Mouse (Mus musculus) bone marrow macrophage, adult 2 months (primary cell): ENCODE results near the gene Rtcb. TPM values are rescaled to one million over a fixed set of nuclear protein-coding genes. Genes with fewer than 3 reads are reported as not detected.

Source experiments
- H3K27ac ChIP-seq: 2 replicates; pipeline ENCODE4 v1.5.1; 2012; ENCODE audit warnings: low read depth, low read length; ENCODE audit not compliant: insufficient read depth
- H3K4me1 ChIP-seq: 2 replicates; pipeline ENCODE4 v1.6.1; 2012; ENCODE audit warnings: low read length; ENCODE audit not compliant: control insufficient read depth, insufficient read depth
- H3K4me3 ChIP-seq: 2 replicates; pipeline ENCODE4 v1.5.1; 2012; ENCODE audit warnings: mild to moderate bottlenecking, low read length, moderate library complexity; ENCODE audit not compliant: insufficient read depth
- CTCF ChIP-seq: IDR thresholded peaks from 2 replicates; pipeline ENCODE4 v1.5.1; 2012; ENCODE audit warnings: low read depth, mild to moderate bottlenecking, low read length, moderate library complexity
- POLR2A ChIP-seq: IDR thresholded peaks from 2 replicates; pipeline ENCODE4 v1.6.1; 2012; ENCODE audit warnings: mild to moderate bottlenecking, low read depth, low read length, borderline replicate concordance
- polyA plus RNA-seq: library from polyadenylated mRNA; stranded (reverse); fragments of >200 nt; gene quantifications from 2 replicates; pipeline ENCODE4 v1.2.4, GENCODE M21; 2012; ENCODE audit not compliant: missing spikeins, insufficient read depth, insufficient read length

Gene Rtcb
- 65.4 and 73.0 TPM in 2 replicates for polyA plus RNA-seq

- peak within 1 kb of the TSS; percentile 44 for H3K27ac ChIP-seq
- H3K4me3 ChIP-seq = peak within 1 kb of the TSS; percentile 93
- H3K4me1 ChIP-seq = peaks cover 29% of the 10 kb centered on the region
- no peak for TF ChIP-seq POLR2A
- no peak for TF ChIP-seq CTCF
These were observed at the start of gene Rtcb for GRCm38 (mm10) chr10:85957464-85957950. Rtcb (minus strand) TSS chr10:85957823.

- TF ChIP-seq POLR2A (no peak), CTCF (no peak)
- Histone ChIP-seq H3K4me1 (0 out of 2 replicates have a peak, but pooled peaks cover 3% of the 10 kb centered on the region), H3K27ac (no peak overlapping the region), H3K4me3 (no peak overlapping the region)
These were observed 48.8 kb upstream of the Rtcb start for GRCm38 (mm10) chr10:86006455-86006854.

DNA sequence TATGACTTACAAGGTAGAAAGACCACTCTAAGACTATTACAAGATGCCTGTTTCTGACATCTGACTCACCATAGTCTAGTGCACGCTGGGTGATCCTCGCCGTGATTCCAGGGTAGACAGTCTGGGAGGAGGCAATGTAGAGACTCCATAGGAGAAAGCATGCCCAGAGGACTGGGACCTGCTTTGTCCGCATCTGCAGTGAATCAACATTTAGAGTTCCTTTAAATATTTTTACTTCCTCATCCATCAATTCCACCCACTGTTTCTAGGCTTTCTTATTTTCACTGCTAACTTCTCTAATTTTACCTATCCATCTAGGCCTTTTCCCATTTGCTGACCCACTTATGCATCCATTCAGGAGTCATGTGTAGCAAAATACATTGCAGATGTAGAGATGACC, 42.8 kb upstream of the Rtcb start:
- TF ChIP-seq POLR2A (no peak), CTCF (no peak)

DNA sequence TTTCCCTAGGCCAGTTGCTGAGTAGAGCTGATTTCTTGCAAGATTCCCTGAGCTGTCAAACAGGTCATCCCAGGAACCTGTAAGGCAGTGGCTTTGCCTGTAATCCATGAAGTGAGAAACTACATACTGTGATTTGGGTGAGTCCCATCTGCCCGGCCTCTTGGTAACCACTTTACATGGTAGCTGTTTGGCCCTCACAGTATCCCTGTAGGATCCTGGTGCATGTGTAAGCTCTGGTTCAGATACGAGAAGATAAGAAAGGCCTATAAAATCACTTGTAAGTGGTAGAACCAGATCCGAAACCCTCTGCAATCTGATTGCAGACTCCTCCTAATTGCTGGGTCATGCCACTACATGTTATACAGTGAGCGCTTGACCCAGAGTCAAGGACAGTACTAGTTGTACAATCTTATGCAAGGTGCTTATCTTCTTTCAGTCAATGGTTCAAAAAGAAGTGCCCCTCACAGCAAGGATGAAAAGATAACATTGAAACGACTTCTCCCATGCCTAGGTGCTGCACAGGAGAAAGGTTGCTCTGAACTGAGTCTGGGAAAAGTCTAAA, 37.0 kb upstream of the Rtcb start:
- Histone ChIP-seq H3K27ac (no peak overlapping the region), H3K4me1 (no peaks in the 10 kb centered on the region), H3K4me3 (no peak overlapping the region)
- TF ChIP-seq CTCF (no peak), POLR2A (no peak)

More for the DNA sequence above, 42.8 kb upstream of the Rtcb start:
- Histone ChIP-seq H3K4me1 (peaks cover 8% of the 10 kb centered on the region), H3K27ac (no peak overlapping the region), H3K4me3 (no peak overlapping the region)

DNA sequence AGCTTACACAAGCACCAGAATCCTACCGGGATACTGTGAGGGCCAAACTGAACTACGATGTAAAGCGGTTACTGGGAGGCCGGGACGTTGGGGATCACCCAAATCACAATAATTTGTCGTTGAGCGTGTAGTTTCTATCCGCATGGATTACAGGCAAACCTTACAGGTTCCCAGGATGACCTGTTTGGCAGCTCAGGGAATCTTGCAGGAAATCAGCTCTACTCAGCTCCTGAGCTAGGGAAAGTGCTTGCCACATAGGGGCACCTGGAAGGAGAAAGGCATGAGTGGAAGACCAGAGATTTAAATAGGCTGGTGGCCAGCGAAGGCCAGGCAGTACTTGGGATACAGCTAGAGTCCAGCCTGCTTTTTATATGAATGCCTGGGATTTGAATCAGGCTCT, 36.2 kb upstream of the Rtcb start:
- no peak overlapping the region for H3K4me3 ChIP-seq
- TF ChIP-seq CTCF (no peak), POLR2A (no peak)

GRCm38 (mm10) chr10:85992412-85992811, 34.8 kb upstream of the Rtcb start:
- H3K4me1 ChIP-seq = no peaks in the 10 kb centered on the region

More for the DNA sequence above, 36.2 kb upstream of the Rtcb start:
- Histone ChIP-seq H3K4me1 (no peaks in the 10 kb centered on the region), H3K27ac (no peak overlapping the region)

DNA sequence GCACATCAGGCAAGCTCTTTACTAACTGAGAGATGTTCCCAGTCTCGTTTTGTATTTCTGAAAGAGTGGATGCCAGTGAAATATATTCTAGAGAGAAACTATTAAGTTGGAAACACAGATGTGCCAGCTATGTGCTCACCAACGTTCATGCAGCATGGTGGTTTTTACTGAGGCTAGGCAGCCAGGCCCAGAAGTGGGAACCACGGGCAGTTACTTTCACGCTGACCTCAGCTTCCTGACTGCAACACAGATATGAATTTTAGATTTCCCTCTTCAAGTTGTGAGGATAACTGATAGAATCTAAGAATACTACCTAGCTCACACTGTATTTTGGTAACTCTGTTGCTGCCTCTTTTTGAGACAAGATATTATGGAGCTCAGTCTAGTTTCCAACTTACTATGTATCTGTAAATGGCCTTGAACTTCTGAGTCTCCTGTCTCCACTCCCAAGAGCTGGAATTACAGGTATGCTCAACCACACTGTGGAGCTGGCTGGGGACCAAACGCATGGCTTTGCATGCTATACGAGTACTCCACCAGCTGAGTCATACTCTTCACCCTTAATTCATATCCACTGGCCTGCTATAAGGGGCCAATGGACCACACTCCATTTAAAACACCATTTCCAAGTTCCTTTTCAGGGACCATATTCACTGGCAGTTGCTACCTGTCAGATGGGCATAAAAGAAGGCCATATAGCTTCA, 31.9 kb upstream of the Rtcb start:
- TF ChIP-seq POLR2A (no peak), CTCF (no peak)
- Histone ChIP-seq H3K4me3 (no peak overlapping the region), H3K27ac (no peak overlapping the region), H3K4me1 (no peaks in the 10 kb centered on the region)

More at GRCm38 (mm10) chr10:85992412-85992811, 34.8 kb upstream of the Rtcb start:
- TF ChIP-seq POLR2A = no peak
- TF ChIP-seq CTCF = no peak
- Histone ChIP-seq H3K27ac (no peak overlapping the region), H3K4me3 (no peak overlapping the region)

- H3K4me1 ChIP-seq = peaks cover 4% of the 10 kb centered on the region
- H3K27ac ChIP-seq = no peak overlapping the region
- TF ChIP-seq CTCF (no peak), POLR2A (no peak)
- no peak overlapping the region for H3K4me3 ChIP-seq
These were observed 15.3 kb upstream of the Rtcb start for GRCm38 (mm10) chr10:85972915-85973314.

DNA sequence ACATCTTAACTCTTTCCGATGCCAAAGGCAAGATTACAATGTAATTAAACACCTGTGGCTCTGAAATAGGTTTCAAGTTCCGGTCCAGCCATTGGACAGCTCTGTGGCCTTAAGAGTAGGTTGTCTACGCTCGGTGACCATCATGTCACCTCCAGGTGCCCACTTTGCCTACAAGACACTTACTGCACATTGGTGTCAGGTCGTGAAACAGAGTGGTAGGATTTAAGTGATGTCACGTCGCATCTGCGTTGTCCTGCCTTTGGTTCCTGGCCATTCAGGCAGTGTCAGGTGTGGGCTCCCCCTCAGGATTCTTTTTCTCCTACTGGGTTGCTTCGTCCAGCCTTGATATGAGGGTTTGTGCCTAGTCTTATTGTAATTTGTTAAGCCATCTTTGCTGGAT, 14.2 kb upstream of the Rtcb start:
- Histone ChIP-seq H3K27ac (no peak overlapping the region), H3K4me3 (no peak overlapping the region), H3K4me1 (peaks cover 4% of the 10 kb centered on the region)
- TF ChIP-seq CTCF (no peak), POLR2A (no peak)
